Mouse (Mus musculus) liver, embryonic 11.5 days (tissue): ENCODE measurements at regions not wholly inside any gene's neighbourhood (a gene's known extent, or its start where the extent isn't known, plus 50 kb on each side); places are given as distances from the start of the nearest gene placed in this dataset.
"Not testable (repeated sequence)": the region's sequence is repeated elsewhere in the genome, so short reads cannot be mapped to it uniquely, and the experiment has no call there.

Experiments used
- ATAC-seq: fragments of 200-750 bp; cut with Nextera tagmentation; replicated peaks from 2 replicates; pipeline ENCODE4 v1.8.0; 2017; ENCODE audit warnings: moderate number of reproducible peaks, mild to moderate bottlenecking, moderate TSS enrichment, moderate library complexity; ENCODE audit not compliant: low FRiP score
- DNase-seq: peaks from one replicate; pipeline ENCODE4 v3.0.0-alpha.2; 2017; ENCODE audit warnings: low spot score
- H3K27ac ChIP-seq: fragments of 300-500 bp; sonication (generic); 2 replicates; pipeline ENCODE4 v1.5.1; 2014; ENCODE audit warnings: mild to moderate bottlenecking, low read depth, low read length, control low read depth
- H3K27me3 ChIP-seq: fragments of 300-500 bp; sonication (generic); replicated peaks from 2 replicates; pipeline ENCODE4 v1.6.1; 2014; ENCODE audit warnings: low read length, mixed read lengths; ENCODE audit not compliant: control insufficient read depth, insufficient read depth
- H3K36me3 ChIP-seq: fragments of 300-500 bp; sonication (generic); 2 replicates; pipeline ENCODE4 v1.6.1; 2014; ENCODE audit warnings: mild to moderate bottlenecking, low read length, moderate library complexity, mixed read lengths; ENCODE audit not compliant: control insufficient read depth, insufficient read depth
- H3K4me1 ChIP-seq: fragments of 300-500 bp; sonication (generic); replicated peaks from 2 replicates; pipeline ENCODE4 v1.6.1; 2014; ENCODE audit warnings: low read length, mixed read lengths; ENCODE audit not compliant: control insufficient read depth, insufficient read depth
- H3K4me2 ChIP-seq: fragments of 300-500 bp; sonication (generic); 2 replicates; pipeline ENCODE4 v1.6.1; 2014; ENCODE audit warnings: mild to moderate bottlenecking, control low read depth, moderate library complexity
- H3K4me3 ChIP-seq: fragments of 300-500 bp; sonication (generic); 2 replicates; pipeline ENCODE4 v1.5.1; 2014; ENCODE audit warnings: low read depth, low read length, control low read depth
- H3K9ac ChIP-seq: fragments of 300-500 bp; sonication (generic); 2 replicates; pipeline ENCODE4 v1.6.1; 2014; ENCODE audit warnings: low read depth, low read length, control low read depth
- H3K9me3 ChIP-seq: fragments of 300-500 bp; sonication (generic); 2 replicates; pipeline ENCODE4 v1.6.1; 2016; ENCODE audit warnings: low read length, inconsistent platforms, mixed read lengths; ENCODE audit not compliant: control insufficient read depth
- WGBS: fragments of 180-500 bp; shearing (Covaris S2); extraction: QIAGEN DNeasy Blood & Tissue Kit; methylation state at CpG from one replicate; pipeline ENCODE4 v1.1.7; 2014; 5-methylcytosine and 5-hydroxymethylcytosine counted together

DNA sequence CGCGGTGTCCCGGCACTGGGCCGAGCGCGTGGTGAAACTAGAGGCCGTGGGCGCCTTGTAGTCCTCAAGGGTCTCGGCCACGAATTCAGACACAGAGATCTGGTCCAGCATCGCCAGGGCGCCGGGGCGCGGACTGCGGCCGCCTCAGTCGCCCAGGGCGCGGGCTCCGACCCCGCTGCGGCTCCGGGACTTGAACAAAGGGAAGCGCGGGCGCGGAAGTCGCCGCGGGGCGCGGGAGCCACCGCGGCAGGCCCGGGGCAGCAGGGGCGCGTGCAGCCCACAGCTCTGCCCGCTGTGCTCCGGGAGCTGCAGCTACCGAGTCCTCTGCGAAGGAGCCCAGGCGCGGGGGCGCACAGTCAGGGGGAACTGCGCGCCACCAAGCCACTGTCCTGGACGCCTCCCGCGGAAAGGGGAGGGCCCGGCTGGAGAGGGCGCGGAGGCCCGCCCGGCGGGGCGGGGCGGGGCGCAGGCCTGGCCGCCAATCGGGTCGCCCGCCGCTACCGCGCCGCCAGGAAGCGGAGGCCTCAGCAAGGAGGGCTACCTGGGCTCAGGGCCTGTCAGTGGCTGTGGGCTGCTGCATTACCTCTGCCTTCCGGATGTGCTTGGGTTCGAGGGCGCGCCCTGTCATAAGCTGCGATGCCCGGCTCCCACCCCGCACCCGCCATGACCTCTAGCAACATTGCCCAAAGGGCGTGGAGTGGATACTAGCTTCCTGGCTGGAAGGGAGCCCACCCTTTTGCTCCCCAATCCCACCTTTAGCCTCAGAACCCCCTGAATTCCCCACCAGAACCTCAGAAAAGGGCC is 155.2 kb upstream of the 9030624G23Rik start:
- 3% methylated on average over 53 of the region's 77 CpGs for WGBS
- H3K36me3 ChIP-seq, H3K9me3 ChIP-seq, ATAC-seq, H3K27me3 ChIP-seq, H3K4me1 ChIP-seq, H3K27ac ChIP-seq: not testable (repeated sequence)
- H3K4me3 ChIP-seq: peak overlapping the region; percentile 53
- peak overlapping the region; percentile 44 for H3K9ac ChIP-seq
- peak overlapping the region; percentile 53 for H3K4me2 ChIP-seq
- DNase-seq: peak; percentile 36
